Mouse (Mus musculus) megakaryocyte progenitor cell, adult 5-6 weeks (primary cell): ENCODE data around the gene Tbk1. TPM values are rescaled to one million over a fixed set of nuclear protein-coding genes. Genes with fewer than 3 reads are reported as not detected.
A peak's percentile ranks its signal among the peaks of the same experiment; 100 is the strongest.

Source experiments
- ATAC-seq: replicated peaks from 2 replicates; pipeline ENCODE4 v1.8.0; 2016; ENCODE audit warnings: mild to moderate bottlenecking, moderate TSS enrichment, inconsistent platforms; ENCODE audit not compliant: poor library complexity
- total RNA-seq, 2 experiments: library from RNA; stranded (forward) in 1 of 2; stranded (reverse) in 1 of 2; fragments of 157-497, 149-512 nt in 1 of 2; fragments of 200-1000 nt in 1 of 2; gene quantifications; 2 replicates each; pipeline versions ENCODE4 v1.2.3 to v1.2.4; 2015 to 2017

Tbk1 gene
- total RNA-seq (2015) (36.9 and 39.3 TPM in 2 replicates), total RNA-seq (2017) (71.9 and 78.3 TPM in 2 replicates)

DNA sequence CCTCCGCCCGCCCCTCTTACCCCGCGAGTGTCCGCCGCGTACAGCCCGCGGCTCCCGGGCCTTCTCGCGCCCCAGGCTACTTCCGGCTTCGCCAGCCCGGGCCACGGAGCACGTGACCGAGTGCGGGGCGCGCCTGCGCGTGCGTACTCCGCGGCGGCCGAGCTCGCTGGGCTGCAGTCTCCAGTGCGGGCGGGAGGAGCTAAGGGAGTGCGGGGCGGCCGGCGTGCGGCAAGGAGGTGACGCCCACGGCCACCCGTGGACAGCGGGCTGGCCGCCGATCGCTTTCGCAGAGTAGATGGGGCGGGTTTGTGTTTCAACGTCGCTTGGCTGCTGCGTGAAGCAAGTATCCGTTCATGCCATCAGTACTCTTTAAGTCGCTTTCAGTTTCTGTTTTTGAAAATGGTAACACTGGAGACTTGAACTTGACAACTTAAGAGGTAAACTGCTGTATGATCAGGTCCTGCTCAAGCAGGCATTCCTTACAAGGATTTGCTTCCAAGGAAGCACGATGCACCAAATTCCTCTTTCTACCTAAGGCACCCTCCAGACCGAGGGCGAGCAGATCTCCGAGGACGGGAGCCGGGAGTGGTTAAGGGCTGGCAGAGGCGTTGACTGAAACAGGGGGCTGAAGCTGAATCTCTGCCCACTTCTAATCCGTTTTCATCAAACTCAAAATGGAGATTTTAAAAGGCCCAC is at the start of gene Tbk1:
TSS of gene Tbk1 (minus strand) at position 113 of the 696 bp plus-strand sequence.
- ATAC-seq: peak; percentile 58

DNA sequence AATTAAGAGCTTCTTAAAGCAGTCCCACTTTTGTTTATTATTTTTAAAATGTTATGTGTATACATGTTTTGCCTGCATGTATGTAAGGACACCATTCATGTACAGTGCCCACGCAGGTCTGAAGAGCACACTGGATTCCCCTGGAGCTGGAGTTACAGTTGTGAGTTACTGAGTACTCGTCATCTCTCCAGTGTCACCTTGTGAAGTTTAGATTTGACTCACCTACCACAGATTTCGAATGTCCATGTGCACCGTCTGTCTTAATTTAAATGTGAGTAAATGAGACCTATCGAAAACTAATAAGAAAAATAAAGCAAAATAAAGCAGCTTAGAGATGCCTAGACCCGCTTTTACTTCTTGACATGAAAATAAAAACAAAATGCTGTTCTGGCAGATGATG is 49.7 kb upstream of the Tbk1 start:
- ATAC-seq: no peak

DNA sequence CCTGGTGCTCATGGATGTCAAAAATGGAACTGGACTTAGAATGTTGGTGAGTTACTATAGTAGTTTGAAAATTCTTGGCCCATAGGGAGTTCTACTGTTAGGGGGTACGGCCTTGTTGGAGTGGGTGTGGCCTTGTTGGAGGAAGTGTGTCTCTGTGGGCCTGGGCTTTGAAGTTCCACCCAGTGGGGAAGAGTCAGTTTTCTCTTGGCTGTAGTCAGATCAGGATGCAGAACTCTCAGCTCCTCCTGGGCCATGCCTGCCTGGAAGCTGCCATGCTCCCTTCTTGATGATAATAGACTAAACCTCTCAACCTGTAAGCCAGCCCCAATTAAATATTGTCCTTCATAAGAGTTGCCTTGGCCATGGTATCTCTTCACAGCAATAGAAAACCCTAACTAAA is 47.6 kb upstream of the Tbk1 start:
- peak; percentile 76 for ATAC-seq

DNA sequence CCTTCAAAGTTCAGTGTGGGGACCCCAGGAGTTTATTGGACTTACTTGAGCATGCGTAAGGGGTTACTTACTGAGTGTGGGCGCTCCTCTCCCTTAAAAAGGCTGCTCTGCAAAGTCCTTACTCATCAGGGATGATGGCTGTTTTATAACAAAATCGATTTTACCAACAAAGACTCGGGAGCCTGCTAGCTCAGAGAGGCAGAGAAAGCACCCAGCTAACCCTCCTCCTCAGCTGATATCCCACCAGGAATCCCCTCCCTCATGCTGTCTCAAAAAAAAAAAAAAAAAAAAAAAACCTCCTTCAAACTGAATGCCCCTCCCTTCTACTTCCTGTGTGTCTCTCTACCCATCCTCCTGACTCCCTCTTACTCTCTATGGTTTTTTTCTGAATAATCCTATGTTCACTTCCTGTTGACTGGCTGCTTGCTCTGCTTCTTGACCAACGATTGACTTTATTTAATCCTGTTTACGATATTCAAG is 42.0 kb upstream of the Tbk1 start:
- no peak for ATAC-seq

DNA sequence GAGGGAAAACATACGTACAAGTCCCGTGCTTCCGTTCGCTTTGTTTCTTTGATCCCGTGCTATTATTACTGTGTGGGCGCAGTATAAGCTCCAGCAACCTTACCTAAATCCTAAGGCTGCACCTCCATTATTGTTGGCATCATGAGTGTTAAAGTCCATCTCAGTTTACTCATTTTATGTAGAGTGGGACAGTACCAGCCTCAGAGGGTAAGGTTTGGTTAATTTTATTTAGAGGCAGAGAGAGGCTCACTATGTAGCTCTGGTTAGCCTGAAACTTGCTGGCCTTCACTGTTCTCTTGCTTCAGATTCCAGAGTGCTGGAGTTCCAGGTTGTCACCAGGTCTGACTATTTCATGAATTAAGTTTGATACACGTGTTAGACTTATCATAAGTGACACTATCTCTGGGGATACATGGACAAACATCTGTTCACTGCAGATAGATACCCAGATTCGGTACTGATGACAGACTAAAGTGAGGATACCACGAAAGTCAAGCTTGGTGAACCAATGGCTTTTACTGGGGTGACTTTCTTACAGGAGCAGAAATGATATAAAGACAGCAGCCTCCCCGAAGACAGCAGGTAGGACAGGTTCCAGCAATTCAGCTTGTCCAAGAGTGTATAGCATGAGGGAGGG is 40.7 kb upstream of the Tbk1 start:
- ATAC-seq: no peak

DNA sequence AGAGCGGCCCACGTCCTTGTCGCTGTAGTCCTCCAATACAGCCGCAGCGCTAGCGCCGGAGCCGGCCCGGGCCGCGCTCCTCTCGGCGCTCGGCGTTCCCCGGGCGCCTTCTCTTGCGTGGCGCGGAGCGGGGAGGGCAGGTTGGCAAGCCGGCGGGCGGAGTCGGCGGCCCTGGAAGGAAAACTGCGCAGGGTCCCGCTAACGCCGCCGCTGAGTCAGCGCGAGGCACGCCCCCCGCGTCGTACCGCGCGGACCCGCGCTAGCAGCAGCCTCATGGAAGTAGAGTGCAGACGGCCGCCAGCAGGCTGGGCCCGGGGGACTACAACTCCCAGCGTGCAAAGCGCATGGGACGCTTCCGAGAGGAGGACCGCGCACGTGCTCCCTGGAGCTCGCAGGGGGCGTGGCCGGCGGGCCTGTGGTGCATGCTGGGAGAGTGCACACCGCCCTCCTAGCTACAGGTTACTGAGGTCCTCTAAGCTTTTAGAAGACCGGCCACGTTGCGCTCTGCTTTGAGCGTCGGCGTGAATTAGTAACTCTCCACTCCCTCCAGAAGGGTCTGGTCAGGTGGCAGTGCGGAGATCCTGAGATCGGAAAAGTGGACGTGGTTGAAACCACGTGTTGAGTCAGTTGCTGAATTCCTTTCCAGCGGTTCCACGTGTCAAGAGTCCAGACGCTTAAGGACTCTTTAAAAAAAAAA is 39.7 kb upstream of the Tbk1 start, which contains the start of gene Xpot:
TSS of gene Xpot (minus strand) at position 147 of the 697 bp plus-strand sequence.
- peak; percentile 91 for ATAC-seq

DNA sequence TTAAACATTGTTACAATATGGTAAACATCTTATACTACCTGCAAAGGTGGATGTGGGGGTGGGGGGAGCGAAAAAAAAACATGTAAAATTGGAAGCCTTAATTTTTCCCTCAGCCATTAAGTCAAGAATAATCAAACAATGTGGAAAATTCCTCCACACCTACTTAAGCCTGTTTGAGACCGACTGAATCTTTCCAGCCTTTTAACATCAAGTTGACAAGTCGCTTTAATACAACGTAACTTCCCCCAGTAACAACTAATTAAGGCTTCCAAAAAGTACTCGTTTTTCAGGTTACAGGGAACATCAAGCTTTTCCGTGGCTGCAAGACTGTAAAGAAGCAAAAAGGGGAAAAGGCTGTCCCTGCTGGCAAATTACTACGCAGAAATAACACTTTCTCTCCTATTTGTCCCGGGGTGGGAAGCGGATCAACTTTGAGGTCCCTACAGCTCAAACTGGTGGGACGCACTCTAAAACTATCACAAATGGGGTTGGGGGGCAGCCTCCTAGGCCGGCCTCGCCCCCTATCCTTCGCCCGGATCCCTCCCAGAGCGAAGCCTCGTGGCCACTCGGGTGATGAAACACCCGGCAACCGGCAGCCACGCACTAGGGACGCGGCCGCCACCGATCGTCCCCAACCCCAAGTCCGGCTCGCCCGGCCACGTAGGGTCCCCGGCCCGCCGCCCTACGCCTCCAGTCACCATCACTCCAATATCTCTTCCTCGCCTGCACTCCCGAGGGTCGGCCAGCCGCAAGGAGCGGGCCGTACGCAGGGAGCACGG is 39.0 kb upstream of the Tbk1 start:
- peak; percentile 44 for ATAC-seq

DNA sequence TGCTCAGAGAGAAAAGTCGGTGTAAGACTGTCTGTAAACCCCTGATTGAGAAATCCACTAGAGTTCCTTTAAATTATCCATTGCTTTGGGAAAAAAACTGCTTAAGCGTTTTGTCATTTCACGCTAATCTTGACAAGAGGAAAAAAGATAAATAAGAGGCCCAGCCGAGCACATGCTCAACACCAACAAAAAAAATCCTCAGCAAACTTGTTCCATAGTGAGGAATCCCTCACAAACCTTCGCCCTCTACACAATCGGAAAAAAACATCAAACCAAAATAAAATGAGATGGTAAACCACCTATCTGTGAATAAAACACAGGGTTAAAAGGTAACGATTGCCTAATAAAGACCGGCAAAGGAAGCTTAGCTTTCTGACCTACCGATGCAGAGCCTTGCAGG is 38.4 kb upstream of the Tbk1 start:
- no peak for ATAC-seq

DNA sequence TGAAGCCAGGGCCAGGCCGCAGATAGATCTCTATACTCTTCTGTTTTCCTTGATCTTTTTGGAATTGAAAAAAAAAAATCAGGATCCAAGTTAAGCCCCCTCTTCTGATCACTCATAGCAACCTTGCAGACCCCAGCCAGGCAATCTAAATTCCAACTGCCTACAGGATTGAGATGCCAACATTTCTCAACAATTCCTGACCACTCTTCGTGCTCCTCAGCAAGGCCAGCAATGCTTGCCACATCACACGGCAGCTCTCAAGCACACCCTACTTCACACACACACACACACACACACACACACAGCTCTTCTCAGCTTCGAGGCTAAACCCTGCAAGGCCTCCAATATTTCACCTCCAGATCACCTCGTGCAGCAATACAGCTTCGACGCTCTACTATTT is 37.1 kb upstream of the Tbk1 start:
- ATAC-seq: no peak

DNA sequence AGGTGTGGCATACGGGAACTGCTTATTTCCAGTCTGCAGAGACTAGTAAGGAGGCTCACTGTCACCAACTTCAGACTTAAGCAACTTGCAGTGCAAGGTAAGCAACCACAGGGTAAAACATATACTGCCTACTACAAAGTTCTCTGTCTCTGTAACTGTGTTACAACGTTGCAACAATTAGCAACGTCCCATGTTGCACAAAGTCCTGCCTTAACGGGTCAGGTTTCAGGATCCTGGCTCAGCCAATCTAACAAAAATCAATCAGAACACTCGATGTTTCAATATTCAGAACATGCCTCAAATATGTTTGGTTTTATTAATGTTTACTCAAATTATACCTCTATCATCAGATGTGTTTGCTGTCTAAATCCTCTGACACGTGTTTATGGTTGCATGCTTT is 35.8 kb upstream of the Tbk1 start:
- ATAC-seq: no peak

DNA sequence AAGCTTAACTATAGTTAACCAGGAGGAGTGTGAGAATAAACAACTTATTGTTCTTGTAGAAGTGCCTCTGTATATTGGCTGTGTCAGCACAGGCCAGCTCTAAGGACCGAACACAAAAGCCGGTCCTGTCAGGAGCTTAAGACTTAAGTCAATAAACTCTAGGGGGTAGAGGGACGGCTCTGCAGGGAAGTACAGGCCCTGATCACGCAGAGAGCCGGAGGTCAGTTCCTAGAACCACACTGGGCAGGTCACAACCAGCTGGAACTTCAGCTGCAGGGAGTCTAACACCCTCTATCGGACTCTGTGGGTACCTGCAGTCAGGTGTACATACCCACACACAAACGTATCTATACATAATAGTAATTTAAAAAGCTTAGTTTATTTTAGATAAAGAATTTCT is 29.3 kb upstream of the Tbk1 start:
- ATAC-seq: no peak

DNA sequence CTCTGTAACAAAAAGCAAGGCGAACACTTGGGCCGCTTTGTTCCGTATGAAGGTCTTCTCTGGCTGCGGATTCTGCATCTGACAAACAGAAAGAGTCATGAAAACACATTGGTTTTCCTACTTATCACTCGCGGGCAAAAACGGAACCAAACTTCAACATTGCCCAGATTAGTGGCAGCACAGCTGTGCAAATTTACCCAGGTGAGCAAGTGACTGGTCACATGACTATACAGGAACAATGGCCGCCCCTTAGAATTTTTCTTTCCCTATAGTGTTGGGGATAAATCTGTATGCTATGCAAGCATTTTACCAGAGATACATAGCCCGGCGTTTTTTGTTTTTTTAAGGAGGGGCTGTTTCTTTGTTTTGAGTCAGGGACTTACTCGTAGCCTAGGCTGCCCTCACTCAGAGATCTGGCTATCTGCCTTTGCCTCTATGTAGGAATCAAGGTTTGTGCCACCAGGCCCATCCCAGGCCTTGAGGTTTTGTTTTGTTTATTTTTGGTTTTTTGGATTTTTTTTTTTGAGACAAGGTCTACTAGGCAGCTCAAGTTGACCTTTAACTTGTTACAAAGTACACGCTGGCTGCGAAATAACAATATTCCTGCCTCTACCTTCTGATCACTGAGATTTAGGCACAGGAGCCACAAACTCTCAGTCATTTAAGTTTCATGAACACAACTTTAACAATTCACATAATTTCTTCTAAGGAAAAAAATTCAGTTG is 28.7 kb upstream of the Tbk1 start:
- ATAC-seq: no peak

DNA sequence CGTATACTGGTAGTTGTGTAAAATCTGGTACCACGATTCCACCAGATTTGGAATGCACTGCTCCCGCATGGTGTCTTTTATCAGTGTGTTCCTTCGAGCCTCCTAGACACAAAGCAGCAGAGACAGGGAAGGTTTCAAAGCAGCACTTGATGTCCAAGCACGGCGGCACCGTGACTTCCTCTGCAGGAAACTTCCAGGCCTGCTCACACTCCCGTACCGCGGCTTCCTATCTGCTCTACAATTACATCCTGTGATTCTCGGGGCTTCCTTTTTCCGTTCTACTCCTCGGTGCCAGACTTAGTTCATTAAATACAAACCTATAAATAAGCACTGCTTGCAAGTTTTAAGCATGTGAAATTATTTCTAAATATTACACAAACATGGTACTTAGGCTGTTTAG is 27.0 kb upstream of the Tbk1 start:
- ATAC-seq: peak; percentile 36

DNA sequence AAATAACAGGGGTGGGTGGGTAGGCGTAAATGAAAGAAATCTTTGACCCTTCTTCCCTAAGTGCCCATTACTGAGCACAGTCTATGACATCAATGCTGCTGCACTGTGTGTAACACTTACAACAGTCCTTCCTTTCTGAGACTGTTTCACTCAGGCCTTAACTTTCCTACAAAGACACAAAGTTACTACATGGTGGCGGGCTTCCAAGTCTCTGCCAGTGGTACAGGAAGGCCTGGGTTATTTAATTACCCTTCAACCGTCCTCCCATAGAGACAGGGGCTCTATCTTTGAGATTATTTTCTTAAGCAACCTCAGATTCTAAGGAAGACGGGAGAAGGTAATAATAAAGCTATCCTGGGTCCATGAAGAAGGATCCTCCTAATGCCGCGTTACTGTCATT is 25.9 kb upstream of the Tbk1 start:
- ATAC-seq: no peak

DNA sequence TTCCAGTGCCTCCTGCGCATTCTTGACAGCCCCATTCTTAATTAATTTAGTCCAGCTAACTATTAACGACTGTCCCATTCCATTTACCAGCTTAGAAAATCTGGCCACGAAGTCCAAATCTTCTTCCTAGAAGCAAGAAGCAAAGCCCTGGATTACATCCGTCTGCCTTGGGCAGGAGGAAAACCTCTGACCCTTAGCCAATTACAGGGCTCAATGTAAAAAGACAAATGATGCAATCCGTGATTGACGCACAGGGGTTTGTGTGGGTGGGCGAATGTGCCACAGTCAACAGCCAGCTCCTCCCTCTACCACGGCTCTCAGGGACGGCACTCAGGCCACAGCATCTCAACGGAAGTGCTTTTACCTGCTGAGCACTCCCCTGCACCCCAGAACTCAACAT is 25.0 kb upstream of the Tbk1 start:
- ATAC-seq: peak; percentile 49; the same call in 1 of the 2 replicates

DNA sequence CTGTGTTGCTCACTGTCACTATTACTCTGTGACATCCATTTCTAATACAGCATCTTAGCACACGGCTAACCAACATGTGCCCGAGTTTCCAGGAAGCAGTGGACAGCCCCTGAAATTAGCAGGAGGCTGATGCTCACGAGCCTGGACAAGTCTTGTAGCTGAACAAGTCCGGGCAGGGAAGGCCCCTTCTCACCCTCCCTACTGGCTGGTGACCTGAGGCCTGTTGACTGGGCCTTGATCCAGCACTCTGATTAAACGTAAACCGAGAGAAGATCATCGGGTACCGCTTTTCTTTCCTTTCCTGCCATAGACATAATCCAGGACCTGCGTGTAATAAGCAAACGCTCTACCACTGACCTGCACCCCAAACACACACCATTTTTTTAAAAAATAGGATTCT is 21.6 kb upstream of the Tbk1 start:
- ATAC-seq: no peak

DNA sequence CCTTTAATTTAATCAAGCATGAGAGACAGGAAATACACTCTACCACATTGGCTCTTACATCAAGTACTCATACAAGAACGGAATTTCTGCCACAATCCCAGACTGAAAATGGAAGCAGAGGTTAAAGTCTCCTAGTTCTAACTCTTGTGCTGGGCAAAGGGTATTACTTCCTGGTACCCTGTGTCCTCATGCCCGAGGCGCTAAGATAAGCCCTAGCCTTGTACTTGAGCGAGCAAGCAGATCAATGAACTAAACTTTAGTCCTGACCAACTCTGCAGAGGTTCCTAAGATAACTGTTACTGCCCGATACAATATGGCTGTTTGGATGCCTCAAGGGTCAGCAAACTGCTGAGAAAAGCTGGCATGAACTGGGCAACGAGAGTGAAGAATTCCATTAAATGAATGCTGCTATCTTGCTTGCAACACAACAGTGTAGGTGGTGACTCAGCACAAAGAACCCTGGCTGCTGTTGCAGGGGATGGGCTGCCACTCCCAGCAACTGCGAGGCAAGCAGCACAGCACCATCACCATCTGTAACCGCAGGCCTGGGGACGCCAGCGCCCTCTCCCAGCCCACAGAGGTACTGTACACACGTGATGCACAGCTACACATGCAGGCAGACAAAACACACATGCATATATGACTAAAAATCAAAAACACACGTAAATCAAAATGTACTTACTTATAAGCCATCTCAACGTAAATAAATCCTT is 18.2 kb upstream of the Tbk1 start:
- ATAC-seq: peak; percentile 83

DNA sequence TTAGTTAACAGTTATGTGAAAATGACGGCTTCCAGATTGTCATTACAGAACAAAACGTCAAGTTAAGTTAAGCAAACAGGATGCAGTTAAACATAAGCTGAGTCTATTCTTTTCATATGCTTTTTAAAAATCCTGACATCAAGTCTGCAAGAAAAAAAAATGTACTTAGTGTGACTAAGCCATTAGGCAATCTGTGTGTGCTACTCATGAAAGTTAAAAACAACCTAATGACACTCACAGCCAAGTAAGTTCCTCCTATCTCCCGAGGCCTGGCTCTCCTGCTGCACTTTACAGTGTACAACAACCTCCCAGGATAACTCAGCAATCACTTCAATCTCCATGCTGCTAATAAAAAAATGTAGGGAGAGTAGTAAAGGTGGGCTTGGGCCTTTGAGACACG is 17.0 kb upstream of the Tbk1 start:
- ATAC-seq: no peak

DNA sequence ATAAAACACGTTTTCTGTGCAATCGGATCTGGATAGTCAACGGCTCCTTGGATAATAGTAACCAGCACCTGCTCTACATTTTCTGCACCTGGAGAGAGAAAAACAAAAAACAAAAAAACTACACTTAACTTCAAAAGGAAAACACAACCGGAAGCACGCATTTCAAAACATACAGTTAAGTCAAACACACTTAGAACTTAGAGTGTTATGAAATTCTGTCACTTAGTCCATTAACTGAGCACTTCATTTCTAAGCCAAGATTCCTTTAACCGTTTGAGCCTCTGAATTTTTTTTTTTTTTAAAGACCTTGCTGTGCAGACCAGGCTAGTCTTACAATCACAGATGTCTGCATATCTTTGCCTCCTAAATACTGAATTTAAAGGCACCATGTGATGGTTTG is 14.7 kb upstream of the Tbk1 start:
- ATAC-seq: no peak

DNA sequence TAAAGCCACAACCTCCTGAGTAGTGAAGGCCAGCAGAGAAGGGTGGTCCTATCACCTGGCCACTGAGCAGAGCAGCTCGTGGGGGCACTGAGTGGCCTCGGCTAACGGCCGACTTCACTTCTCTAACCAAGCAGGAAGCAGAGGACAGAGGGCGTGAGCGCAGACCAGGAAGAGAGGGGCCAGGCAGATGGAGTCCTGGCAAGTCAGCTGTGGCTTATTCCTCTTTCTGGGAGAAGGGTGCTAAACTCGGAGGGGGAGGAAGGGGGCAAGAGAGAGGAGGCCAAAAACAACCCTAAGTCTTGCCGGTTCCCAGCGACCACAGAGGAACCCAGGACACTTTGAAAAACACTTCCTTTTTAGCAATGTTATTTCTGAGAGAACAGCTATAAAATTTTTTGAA is 10.0 kb upstream of the Tbk1 start:
- ATAC-seq: peak; percentile 95
